Mouse (Mus musculus): Measurements from ENCODE around the gene Yju2.

- TF ChIP-seq CTCF (conservative IDR thresholded peaks at IDR 0.05; ENCODE audit: low read length) (no peak), NANOG (IDR thresholded peaks at IDR 0.05; ENCODE audit: borderline replicate concordance, low read length) (no peak), POU5F1 (IDR thresholded peaks at IDR 0.05; ENCODE audit: borderline replicate concordance, low read length) (no peak)
Measured at GRCm38 (mm10) chr17:55954229-55954628, 4.7 kb upstream of the Yju2 start.

All from E14TG2a.4 (cell line).